Mouse (Mus musculus): ENCODE measurements around the gene Asgr2.

GRCm38 (mm10) chr11:70103701-70104315, 11.4 kb downstream of the Asgr2 start:
- TF ChIP-seq POLR2A (IDR thresholded peaks at IDR 0.05; ENCODE audit: low read depth, low read length) (no peak), CTCF (IDR thresholded peaks at IDR 0.05; ENCODE audit: extremely low read depth, insufficient read depth, insufficient read length, insufficient replicate concordance) (no peak)

All from spleen, adult 2 months (tissue).